Mouse (Mus musculus): ENCODE results near the gene Slc38a11.

GRCm38 (mm10) chr2:65294092-65294491 is 69.7 kb downstream of the Slc38a11 start:
- no peak for TF ChIP-seq CTCF (IDR thresholded peaks at IDR 0.05; ENCODE audit: low read depth, low read length)
- TF ChIP-seq POLR2A (IDR thresholded peaks at IDR 0.05; ENCODE audit: extremely low read depth, insufficient read depth, low read length) = no peak
